Mouse (Mus musculus) A20 (cell line): ENCODE measurements around the gene Gm3336.

Source experiments
- DNase-seq: peaks from one replicate; pipeline ENCODE4 v3.0.0-alpha.2; 2011; ENCODE audit warnings: low read depth, low spot score

Gm3336 gene

DNA sequence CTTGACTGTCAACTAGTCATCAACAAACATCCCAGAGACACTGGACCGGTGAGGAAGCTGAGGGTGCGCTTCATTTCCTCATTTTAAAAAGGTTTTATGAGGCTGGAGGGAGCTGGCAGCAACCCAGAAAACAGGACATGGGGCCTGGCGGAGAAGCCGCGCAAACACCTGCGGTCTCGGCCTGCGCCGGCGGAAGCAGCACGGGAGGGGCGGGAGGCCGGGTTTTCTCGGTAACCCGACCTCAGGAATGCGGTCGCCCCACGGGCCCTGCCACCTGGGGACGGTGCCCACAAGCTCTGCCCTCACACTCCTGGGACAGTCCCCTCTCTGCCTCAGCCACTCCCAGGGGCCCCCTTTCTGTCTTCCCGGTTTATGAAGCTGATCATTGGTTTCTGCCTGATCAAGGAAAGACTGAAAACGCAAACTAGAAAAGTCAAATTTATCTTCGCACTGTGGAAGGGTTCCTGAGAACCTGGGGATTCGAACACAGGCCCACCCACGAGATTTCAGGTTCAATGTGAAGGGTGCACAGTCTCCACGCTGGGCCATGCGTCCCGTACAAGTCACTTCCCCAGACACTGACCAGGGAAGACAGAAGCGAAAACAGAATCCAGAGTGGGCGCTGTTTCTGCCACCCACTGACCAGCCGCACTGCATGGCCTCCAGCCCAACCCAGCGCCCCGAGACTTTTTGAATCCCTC, 22.9 kb upstream of the Gm3336 start:
- peak; percentile 94 for DNase-seq

GRCm38 (mm10) chr8:70696019-70696885, 22.1 kb upstream of the Gm3336 start:
- peak; percentile 95 for DNase-seq

DNA sequence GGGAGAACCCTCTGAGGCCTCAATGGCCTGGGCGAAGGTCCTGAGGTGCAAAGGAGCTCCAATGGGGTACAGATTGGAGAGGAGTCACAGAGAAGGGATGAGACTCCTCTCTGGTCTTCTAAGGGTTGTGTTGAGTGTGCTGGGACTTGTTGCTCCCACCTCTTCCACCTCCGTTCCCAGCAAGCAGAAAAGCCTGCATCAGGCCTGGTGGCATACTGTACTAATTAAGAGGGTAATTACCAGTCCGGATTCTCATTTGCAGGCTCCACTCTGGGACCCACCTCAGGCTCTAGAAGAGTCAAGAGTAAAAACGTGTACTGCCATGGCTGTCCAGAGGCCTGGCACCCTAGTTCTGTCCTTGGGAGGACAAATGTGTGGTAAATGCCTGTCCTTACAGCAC, 21.4 kb upstream of the Gm3336 start:
- peak; percentile 67 for DNase-seq

DNA sequence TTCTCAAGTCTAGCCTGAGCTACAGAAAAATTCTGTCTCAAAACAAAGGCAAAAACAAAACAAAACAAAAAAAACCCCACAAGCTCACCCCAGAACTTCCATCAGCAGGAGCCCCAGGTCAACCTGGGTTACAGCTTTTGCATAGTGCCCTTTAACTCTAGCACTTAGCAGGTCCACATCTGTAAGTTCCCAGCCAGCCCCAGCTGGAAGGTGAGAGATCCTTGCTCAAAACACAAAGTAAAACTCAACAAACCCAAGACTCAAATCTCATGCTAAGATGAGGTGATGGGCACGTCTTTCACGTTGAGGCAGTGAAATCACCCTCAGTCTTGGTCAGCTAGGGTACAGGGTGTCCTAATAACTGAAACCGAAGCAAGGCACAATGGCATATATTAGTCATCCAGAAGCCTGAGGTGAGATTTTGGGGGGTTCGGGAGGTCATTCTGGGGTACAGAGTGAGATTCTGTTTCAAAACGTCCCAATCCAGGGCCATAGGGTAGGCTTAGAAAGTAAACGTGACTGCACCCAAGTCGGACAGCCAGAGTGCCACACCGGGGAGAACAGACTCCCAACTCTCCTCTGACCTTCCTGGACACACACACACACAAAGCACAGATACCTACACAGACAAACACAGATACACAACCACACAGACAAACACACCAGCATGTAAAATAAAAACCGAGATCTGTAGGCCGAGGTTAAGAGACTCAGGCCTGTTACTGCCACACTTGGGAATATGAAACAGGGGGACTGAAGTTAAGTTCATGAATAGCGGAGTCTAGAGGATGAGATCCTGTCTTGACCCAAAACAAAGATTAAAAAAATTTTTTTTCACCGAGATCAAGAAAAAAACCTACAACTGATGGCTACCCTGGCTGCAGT, 20.7 kb upstream of the Gm3336 start:
- DNase-seq: peak; percentile 77

GRCm38 (mm10) chr8:70698310-70699109, 19.8 kb upstream of the Gm3336 start, which contains the start of gene Jund:
Jund (plus strand) TSS chr8:70698949.
- peak; percentile 100 for DNase-seq

GRCm38 (mm10) chr8:70699116-70699833, 19.1 kb upstream of the Gm3336 start:
- no peak for DNase-seq

DNA sequence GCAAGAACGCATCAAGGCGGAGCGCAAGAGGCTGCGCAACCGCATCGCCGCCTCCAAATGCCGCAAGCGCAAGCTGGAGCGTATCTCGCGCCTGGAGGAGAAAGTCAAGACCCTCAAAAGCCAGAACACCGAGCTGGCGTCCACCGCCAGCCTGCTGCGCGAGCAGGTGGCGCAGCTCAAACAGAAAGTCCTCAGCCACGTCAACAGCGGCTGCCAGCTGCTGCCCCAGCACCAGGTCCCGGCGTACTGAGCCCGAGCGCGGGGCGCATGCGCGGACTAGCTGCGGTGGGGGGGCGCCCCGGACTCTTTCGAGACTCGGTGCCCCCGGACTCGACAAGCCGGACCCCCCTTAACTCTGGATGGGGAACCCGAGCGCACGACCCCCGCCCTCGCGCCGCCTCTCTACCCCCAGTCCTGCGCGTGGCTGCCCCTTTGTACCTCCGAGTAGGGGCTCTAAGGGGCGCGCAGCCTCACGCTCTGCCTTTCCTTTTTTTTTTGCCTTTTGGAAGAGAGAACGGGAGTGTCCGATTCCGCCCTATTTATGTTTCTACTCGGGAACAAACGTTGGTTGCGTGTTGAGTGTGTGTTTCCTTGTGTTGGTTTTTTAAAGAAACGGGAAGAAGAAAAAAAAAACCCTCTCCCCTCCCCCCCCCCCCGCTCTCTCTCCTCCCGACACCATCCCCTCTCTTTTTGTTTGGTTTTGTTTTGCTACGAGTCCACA, 18.3 kb upstream of the Gm3336 start:
- peak; percentile 92 for DNase-seq

DNA sequence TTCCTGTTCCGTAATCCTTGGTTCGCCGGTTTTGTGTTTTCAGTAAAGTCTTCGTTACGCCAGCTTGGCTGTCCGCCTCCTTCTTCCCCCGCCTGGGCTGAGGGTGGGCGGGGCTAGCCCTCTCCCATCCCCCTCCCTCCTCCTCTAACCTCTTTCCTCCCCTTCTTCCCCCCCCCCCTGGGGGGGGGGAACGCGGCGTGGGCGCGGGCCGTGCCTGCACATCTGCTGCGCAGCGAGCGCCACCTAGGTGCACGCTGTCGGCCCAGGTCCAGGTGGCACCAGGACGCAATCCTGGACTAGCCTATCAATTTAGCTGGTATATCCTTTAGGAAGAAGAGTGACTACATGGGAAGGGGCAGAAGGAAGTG, 17.8 kb upstream of the Gm3336 start:
- peak; percentile 96 for DNase-seq

GRCm38 (mm10) chr8:70701048-70701981, 17.0 kb upstream of the Gm3336 start:
- peak; percentile 33 for DNase-seq

- DNase-seq: no peak
Observed at GRCm38 (mm10) chr8:70701982-70702841, 16.1 kb upstream of the Gm3336 start.

GRCm38 (mm10) chr8:70702842-70703182, 15.5 kb upstream of the Gm3336 start:
- DNase-seq: no peak

DNA sequence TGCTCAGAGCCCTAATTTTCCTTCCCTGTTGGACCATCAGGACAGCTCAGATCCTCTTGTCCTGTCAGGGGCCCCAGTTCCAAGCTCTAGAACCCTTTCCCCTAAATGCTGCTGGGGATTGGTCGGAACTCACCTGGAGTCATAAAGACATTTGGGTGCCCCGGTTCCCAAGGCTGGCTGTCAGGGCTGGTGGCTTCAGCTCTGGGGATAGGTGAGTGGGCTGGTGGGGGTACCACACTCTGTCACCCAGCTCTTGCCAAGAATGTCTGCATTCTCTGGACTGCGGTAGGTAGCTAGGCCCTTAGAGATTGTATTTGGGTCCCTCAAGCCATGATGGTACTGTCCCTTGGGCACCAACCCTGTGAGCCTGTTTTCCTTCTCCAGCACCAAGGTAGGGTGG, 15.1 kb upstream of the Gm3336 start, which contains the start of gene Iqcn:
Iqcn (plus strand) TSS at position 171 of the 400 bp plus-strand sequence.
- no peak for DNase-seq

- no peak for DNase-seq
Observed at GRCm38 (mm10) chr8:70708281-70708680, 10.1 kb upstream of the Gm3336 start.

- no peak for DNase-seq
Observed at GRCm38 (mm10) chr8:70709794-70710193, 8.5 kb upstream of the Gm3336 start.

DNA sequence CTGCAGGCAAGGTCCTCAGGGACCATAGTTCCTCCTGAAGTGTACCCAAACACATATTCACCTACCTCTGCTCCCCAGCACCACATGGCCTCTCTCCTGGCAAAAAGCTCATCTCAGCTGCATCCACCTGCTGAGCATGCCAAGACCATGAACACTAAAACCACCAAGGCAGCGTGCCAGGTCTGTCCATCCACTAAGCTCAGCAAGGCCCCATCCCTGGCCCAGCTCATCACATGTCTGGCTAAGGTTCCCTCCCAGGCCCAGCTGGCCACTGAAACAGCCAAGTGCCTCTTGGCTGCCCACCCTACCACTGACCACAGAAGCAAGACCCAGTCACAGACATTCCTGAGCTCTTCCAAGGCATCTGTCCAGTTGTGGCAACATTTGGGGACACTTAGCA, 8.0 kb upstream of the Gm3336 start:
- DNase-seq: no peak

DNA sequence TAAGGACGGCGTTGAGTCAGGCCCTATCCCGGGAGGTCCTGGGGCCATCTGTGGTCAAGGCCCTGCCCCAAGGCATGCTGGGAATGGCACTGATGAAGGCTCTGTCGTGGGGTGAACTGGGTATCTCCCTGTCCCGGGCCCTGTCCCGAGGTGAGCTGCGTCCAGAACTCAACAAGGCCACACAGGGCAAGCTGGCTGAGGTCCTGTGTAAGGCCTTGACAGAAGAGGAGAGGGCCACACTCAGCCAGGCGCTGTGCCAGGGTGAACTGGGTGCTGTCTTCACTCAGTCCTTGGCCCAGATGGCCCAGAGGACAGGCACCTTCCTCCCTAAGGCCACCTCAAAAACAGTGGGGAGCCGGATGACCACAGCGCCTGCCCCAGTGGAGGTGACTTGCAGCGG, 7.3 kb upstream of the Gm3336 start:
- no peak for DNase-seq

DNA sequence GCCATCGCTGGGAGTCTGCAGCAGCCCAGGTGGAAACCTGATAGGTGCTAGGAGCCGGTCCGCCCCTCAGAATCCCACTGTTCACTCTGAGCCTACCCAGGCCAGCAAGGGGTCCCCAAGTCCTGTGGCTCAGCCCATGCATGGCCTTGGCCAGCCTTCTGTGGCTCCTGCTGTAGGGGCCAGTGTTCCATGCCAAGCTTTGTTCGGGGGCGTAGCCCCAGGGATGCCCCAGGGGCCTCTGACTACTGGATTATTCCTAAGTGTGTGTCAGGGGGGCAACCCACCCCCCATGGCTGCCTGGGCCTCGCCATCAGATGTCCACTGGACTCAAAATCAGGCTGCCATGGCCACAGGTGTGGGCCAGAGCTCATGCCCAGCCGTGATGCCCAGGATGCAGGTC, 4.4 kb upstream of the Gm3336 start:
- no peak for DNase-seq

DNA sequence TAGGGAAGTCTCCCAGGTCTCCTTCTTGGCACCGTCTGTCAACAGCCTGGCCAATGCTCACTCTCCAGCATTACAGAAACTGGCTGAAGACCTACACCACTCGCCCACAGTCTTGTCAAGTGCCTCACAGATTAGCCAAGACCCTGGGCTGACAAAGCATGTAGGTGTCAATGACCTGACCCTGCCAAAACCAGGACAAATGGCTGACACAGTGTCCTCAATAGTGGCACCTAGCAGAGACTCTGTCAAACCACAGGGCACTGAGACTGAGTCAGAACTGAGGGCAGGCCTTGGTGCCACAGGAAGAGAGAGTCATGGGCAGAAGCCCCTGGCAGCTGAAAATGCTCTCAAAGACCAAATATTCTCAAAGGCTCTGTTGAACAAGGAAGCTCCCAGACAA, 3.3 kb upstream of the Gm3336 start:
- no peak for DNase-seq
